Comparison of ENCODE assay signal across 17 mouse cellular contexts in genomic region chr7:109218977-109219271, GRCm38 (mm10). TPM values are rescaled to one million over a fixed set of nuclear protein-coding genes. Genes with fewer than 3 reads are reported as not detected.
A peak's percentile ranks its signal among the peaks of the same experiment; 100 is the strongest.
DNase-seq lines count a peak whose midpoint lies in the region; ATAC-seq and TF ChIP-seq lines count a peak whose summit lies in the region.
"Had no signal": no experiment of that assay in that cellular context is flagged by ENCODE, and none has a peak within 500 bp of the region (broad histone marks: within the 10 kb centered on the region; RNA-seq: fewer than 3 reads in every experiment).

No protein-coding gene starts in this region.

- peaks cover 15% of the 10 kb centered on the region for H3K27me3 ChIP-seq in forebrain, embryonic 11.5 days (ENCODE audit: control insufficient read depth, insufficient read depth, low read length)
- no peaks in the 10 kb centered on the region; the same call in 1 of the 2 replicates for H3K27me3 ChIP-seq in forebrain, postnatal 0 days (ENCODE audit: insufficient read depth, low read length)
- no peaks in the 10 kb centered on the region for H3K27me3 ChIP-seq in neural tube, embryonic 12.5 days (replicated peaks)
- H3K27me3 ChIP-seq in limb, embryonic 10.5 days (ENCODE audit: low read depth, poor library complexity, severe bottlenecking), result no peaks in the 10 kb centered on the region
- H3K27me3 ChIP-seq in heart, embryonic 12.5 days (replicated peaks), result no peaks in the 10 kb centered on the region
- H3K27me3 ChIP-seq: hindbrain, embryonic 15.5 days; liver, embryonic 13.5 days had no signal

- DNase-seq in forebrain, embryonic 11.5 days (ENCODE audit: low spot score), result peak; percentile 53
- DNase-seq in forebrain, postnatal 0 days, result no peak
- no peak for DNase-seq in neural tube, embryonic 10.5 days (ENCODE audit: extremely low spot score, low spot score)
- no peak for DNase-seq in limb, embryonic 10.5 days (ENCODE audit: low spot score)
- DNase-seq in gastrocnemius, postnatal 4 days (ENCODE audit: low spot score in 2 of 2), result no peak
- DNase-seq in adrenal gland, postnatal 14 days, result no peak
- DNase-seq: adrenal gland, adult 8-10 months; cerebellum, postnatal 14 days; gastrocnemius, postnatal 25 days; kidney, adult 9 months; liver, embryonic 13.5 days; lung, postnatal 36 days; right cerebral cortex, postnatal 4 days had no signal

- no peak overlapping the region for H3K4me3 ChIP-seq in forebrain, embryonic 11.5 days (ENCODE audit: low read depth, low read length)
- H3K4me3 ChIP-seq in forebrain, postnatal 0 days (ENCODE audit: low read depth, low read length), result no peak overlapping the region
- H3K4me3 ChIP-seq in neural tube, embryonic 12.5 days, result no peak overlapping the region
- H3K4me3 ChIP-seq in limb, embryonic 10.5 days, result no peak overlapping the region
- H3K4me3 ChIP-seq in heart, embryonic 12.5 days, result no peak overlapping the region
- H3K4me3 ChIP-seq: heart, embryonic 13.5 days; hindbrain, embryonic 15.5 days; liver, embryonic 13.5 days had no signal

- no peak overlapping the region for H3K9ac ChIP-seq in forebrain, embryonic 11.5 days (ENCODE audit: low read length)
- no peak overlapping the region for H3K9ac ChIP-seq in forebrain, postnatal 0 days
- H3K9ac ChIP-seq in neural tube, embryonic 12.5 days, result no peak overlapping the region
- no peak overlapping the region for H3K9ac ChIP-seq in heart, embryonic 12.5 days
- H3K9ac ChIP-seq: heart, embryonic 13.5 days; hindbrain, embryonic 15.5 days; liver, embryonic 13.5 days had no signal

- no peak overlapping the region for H3K4me2 ChIP-seq in forebrain, embryonic 11.5 days (ENCODE audit: low read depth, low read length, severe bottlenecking)
- no peak overlapping the region for H3K4me2 ChIP-seq in forebrain, postnatal 0 days (ENCODE audit: low read depth)
- H3K4me2 ChIP-seq in neural tube, embryonic 12.5 days (replicated peaks), result no peak overlapping the region
- no peak overlapping the region for H3K4me2 ChIP-seq in heart, embryonic 12.5 days
- H3K4me2 ChIP-seq: heart, embryonic 13.5 days; hindbrain, embryonic 15.5 days; liver, embryonic 13.5 days had no signal

- H3K9me3 ChIP-seq in forebrain, embryonic 11.5 days (ENCODE audit: control insufficient read depth, low read length), result no peaks in the 10 kb centered on the region
- no peaks in the 10 kb centered on the region for H3K9me3 ChIP-seq in forebrain, postnatal 0 days (ENCODE audit: low read length)
- H3K9me3 ChIP-seq in neural tube, embryonic 12.5 days, result no peaks in the 10 kb centered on the region
- H3K9me3 ChIP-seq in limb, embryonic 10.5 days (replicated peaks), result no peaks in the 10 kb centered on the region
- no peaks in the 10 kb centered on the region for H3K9me3 ChIP-seq in heart, embryonic 12.5 days (replicated peaks)
- H3K9me3 ChIP-seq: heart, embryonic 13.5 days; hindbrain, embryonic 15.5 days; liver, embryonic 13.5 days had no signal

- no peak for TF ChIP-seq CTCF in forebrain, postnatal 0 days (IDR thresholded peaks at IDR 0.05; ENCODE audit: low read depth)

- WGBS in forebrain, embryonic 11.5 days, result 7% methylated on average over 5 of the region's 5 CpGs
- 16% methylated on average over 5 of the region's 5 CpGs for WGBS in forebrain, postnatal 0 days
- 11% methylated on average over 5 of the region's 5 CpGs for WGBS in neural tube, embryonic 12.5 days
- WGBS in limb, embryonic 10.5 days, result 58% methylated on average over 5 of the region's 5 CpGs
- WGBS in heart, embryonic 12.5 days, result 58% methylated on average over 5 of the region's 5 CpGs

- H3K4me1 ChIP-seq in forebrain, embryonic 11.5 days (replicated peaks; ENCODE audit: control insufficient read depth, insufficient read depth, low read length), result peaks cover 9% of the 10 kb centered on the region
- H3K4me1 ChIP-seq in forebrain, postnatal 0 days (ENCODE audit: insufficient read depth), result no peaks in the 10 kb centered on the region
- peaks cover 18% of the 10 kb centered on the region for H3K4me1 ChIP-seq in neural tube, embryonic 12.5 days
- peaks cover 41% of the 10 kb centered on the region for H3K4me1 ChIP-seq in limb, embryonic 10.5 days
- H3K4me1 ChIP-seq in heart, embryonic 12.5 days (replicated peaks), result no peaks in the 10 kb centered on the region
- H3K4me1 ChIP-seq: heart, embryonic 13.5 days; liver, embryonic 13.5 days had no signal

- no peaks in the 10 kb centered on the region for H3K36me3 ChIP-seq in forebrain, embryonic 11.5 days (ENCODE audit: control insufficient read depth, insufficient read depth, low read length)
- no peaks in the 10 kb centered on the region for H3K36me3 ChIP-seq in forebrain, postnatal 0 days (ENCODE audit: insufficient read depth)
- H3K36me3 ChIP-seq in neural tube, embryonic 12.5 days, result no peaks in the 10 kb centered on the region
- H3K36me3 ChIP-seq in limb, embryonic 10.5 days, result no peaks in the 10 kb centered on the region
- H3K36me3 ChIP-seq in heart, embryonic 12.5 days, result no peaks in the 10 kb centered on the region
- H3K36me3 ChIP-seq: heart, embryonic 13.5 days; hindbrain, embryonic 15.5 days; liver, embryonic 13.5 days had no signal

- no peak overlapping the region for H3K27ac ChIP-seq in forebrain, embryonic 11.5 days (ENCODE audit: low read depth, low read length)
- H3K27ac ChIP-seq in forebrain, postnatal 0 days (ENCODE audit: low read depth, low read length), result no peak overlapping the region
- H3K27ac ChIP-seq in neural tube, embryonic 12.5 days, result no peak overlapping the region
- H3K27ac ChIP-seq in limb, embryonic 10.5 days, result peak overlapping the region; percentile 20
- no peak overlapping the region for H3K27ac ChIP-seq in heart, embryonic 12.5 days (ENCODE audit: poor library complexity, severe bottlenecking)
- H3K27ac ChIP-seq: heart, embryonic 13.5 days; hindbrain, embryonic 15.5 days; liver, embryonic 13.5 days had no signal

- ATAC-seq in forebrain, embryonic 11.5 days (replicated peaks; ENCODE audit: low FRiP score), result peak; percentile 73
- no peak for ATAC-seq in forebrain, postnatal 0 days
- ATAC-seq in neural tube, embryonic 12.5 days (ENCODE audit: low FRiP score, low read depth), result peak; percentile 32
- ATAC-seq in heart, embryonic 12.5 days (ENCODE audit: insufficient number of reproducible peaks, low FRiP score), result no peak

RNA-seq across cellular contexts. Expression of gene Lmo1, which starts 43.9 kb away (rescaled TPM):
- 114 and 145 TPM in 2 replicates for polyA plus RNA-seq in forebrain, embryonic 11.5 days (2014; fragmentation: Nextera tagmentation; extraction: Ambion mirVana)
- total RNA-seq in forebrain, postnatal 0 days (2014; rRNA removed), result 59.4 and 75.5 TPM in 2 replicates
- 84.0 and 86.5 TPM in 2 replicates for polyA plus RNA-seq in forebrain, postnatal 0 days (2015; fragmentation: Nextera tagmentation; extraction: Ambion mirVana)
- polyA plus RNA-seq in neural tube, embryonic 12.5 days (2016; fragmentation: Nextera tagmentation; extraction: Ambion mirVana), result 24.3 and 27.0 TPM in 2 replicates
- polyA plus RNA-seq in limb, embryonic 10.5 days (2016; fragmentation: Nextera tagmentation; extraction: Ambion mirVana), result 46.7 and 74.5 TPM in 2 replicates
- 1 to 10 TPM; 4.9 to 5.0 TPM for total RNA-seq in gastrocnemius, postnatal 4 days (2021)
- polyA plus RNA-seq in heart, embryonic 12.5 days (2016; fragmentation: Nextera tagmentation; extraction: Ambion mirVana), result 1.6 and 2.0 TPM in 2 replicates
- total RNA-seq in adrenal gland, postnatal 14 days (2021), result 7.4 and 10.2 TPM in 2 replicates

Comparison
In these comparisons a context has a peak if more than half of its experiments do, and no peak if none do; other contexts are left out.
1. ATAC-seq: peak in forebrain, embryonic 11.5 days (single experiment) and neural tube, embryonic 12.5 days (single experiment); none in forebrain, postnatal 0 days (single experiment) and heart, embryonic 12.5 days (single experiment).